25 mouse cellular contexts compared by ENCODE assay signal in genomic region chr7:142395472-142395871, GRCm38 (mm10). TPM values are rescaled to one million over a fixed set of nuclear protein-coding genes. Genes with fewer than 3 reads are reported as not detected.
DNase-seq lines count a peak whose midpoint lies in the region; ATAC-seq and TF ChIP-seq lines count a peak whose summit lies in the region.
"Had no signal": no experiment of that assay in that cellular context is flagged by ENCODE, and none has a peak within 500 bp of the region (broad histone marks: within the 10 kb centered on the region; RNA-seq: fewer than 3 reads in every experiment).

No protein-coding gene starts in this region.

- no peak overlapping the region for H3K4me2 ChIP-seq in liver, embryonic 11.5 days
- no peak overlapping the region for H3K4me2 ChIP-seq in liver, embryonic 13.5 days
- H3K4me2 ChIP-seq in liver, postnatal 0 days (ENCODE audit: low read depth, low read length) = no peak overlapping the region
- no peak overlapping the region for H3K4me2 ChIP-seq in forebrain, embryonic 12.5 days
- H3K4me2 ChIP-seq: embryonic facial prominence, embryonic 15.5 days; forebrain, embryonic 15.5 days; heart, embryonic 13.5 days; hindbrain, embryonic 12.5 days had no signal

- WGBS in liver, embryonic 11.5 days = 58% methylated on average over 4 of the region's 4 CpGs
- WGBS in liver, embryonic 13.5 days (ENCODE audit: insufficient replicate concordance) = 24% methylated on average over 4 of the region's 4 CpGs
- WGBS in liver, postnatal 0 days (ENCODE audit: insufficient replicate concordance) = 51% methylated on average over 4 of the region's 4 CpGs
- 81% methylated on average over 4 of the region's 4 CpGs for WGBS in forebrain, embryonic 12.5 days

- no peak overlapping the region for H3K9ac ChIP-seq in liver, embryonic 11.5 days (ENCODE audit: low read depth, low read length)
- H3K9ac ChIP-seq in liver, embryonic 13.5 days = no peak overlapping the region
- H3K9ac ChIP-seq in liver, postnatal 0 days (replicated peaks) = no peak overlapping the region
- H3K9ac ChIP-seq in forebrain, embryonic 12.5 days = no peak overlapping the region
- H3K9ac ChIP-seq: embryonic facial prominence, embryonic 15.5 days; forebrain, embryonic 15.5 days; heart, embryonic 13.5 days; hindbrain, embryonic 12.5 days had no signal

- ATAC-seq in liver, embryonic 11.5 days (replicated peaks; ENCODE audit: low FRiP score) = peak; percentile 54
- ATAC-seq in liver, embryonic 13.5 days (ENCODE audit: low read depth) = peak; percentile 27
- ATAC-seq in liver, postnatal 0 days = no peak
- no peak for ATAC-seq in forebrain, embryonic 12.5 days (ENCODE audit: low FRiP score)
- ATAC-seq: forebrain, embryonic 15.5 days; hindbrain, embryonic 16.5 days; inflammation-experienced regulatory T-cells, adult 6 months had no signal

- H3K4me1 ChIP-seq in liver, embryonic 11.5 days (replicated peaks; ENCODE audit: control insufficient read depth, insufficient read depth, low read length) = peaks cover 40% of the 10 kb centered on the region
- peaks cover 97% of the 10 kb centered on the region for H3K4me1 ChIP-seq in liver, embryonic 13.5 days (replicated peaks)
- peaks cover 63% of the 10 kb centered on the region for H3K4me1 ChIP-seq in liver, postnatal 0 days (ENCODE audit: insufficient read depth)
- peaks cover 2% of the 10 kb centered on the region; the same call in 1 of the 2 replicates for H3K4me1 ChIP-seq in forebrain, embryonic 12.5 days
- H3K4me1 ChIP-seq: embryonic facial prominence, embryonic 15.5 days; forebrain, embryonic 15.5 days; hindbrain, embryonic 12.5 days had no signal

- H3K9me3 ChIP-seq in liver, embryonic 11.5 days (ENCODE audit: control insufficient read depth, low read length) = no peaks in the 10 kb centered on the region
- no peaks in the 10 kb centered on the region for H3K9me3 ChIP-seq in liver, embryonic 13.5 days (replicated peaks)
- H3K9me3 ChIP-seq in liver, postnatal 0 days (ENCODE audit: low read length) = no peaks in the 10 kb centered on the region
- H3K9me3 ChIP-seq in forebrain, embryonic 12.5 days = no peaks in the 10 kb centered on the region
- H3K9me3 ChIP-seq: embryonic facial prominence, embryonic 15.5 days; forebrain, embryonic 10.5 days; forebrain, embryonic 15.5 days; heart, embryonic 13.5 days; hindbrain, embryonic 12.5 days had no signal

- H3K36me3 ChIP-seq in liver, embryonic 11.5 days (ENCODE audit: control insufficient read depth, insufficient read depth, low read length) = no peaks in the 10 kb centered on the region
- H3K36me3 ChIP-seq in liver, embryonic 13.5 days = no peaks in the 10 kb centered on the region
- H3K36me3 ChIP-seq in liver, postnatal 0 days (replicated peaks; ENCODE audit: insufficient read depth, low read length) = no peaks in the 10 kb centered on the region
- no peaks in the 10 kb centered on the region for H3K36me3 ChIP-seq in forebrain, embryonic 12.5 days (replicated peaks)
- H3K36me3 ChIP-seq: embryonic facial prominence, embryonic 15.5 days; forebrain, embryonic 10.5 days; forebrain, embryonic 15.5 days; heart, embryonic 13.5 days; hindbrain, embryonic 12.5 days had no signal

- TF ChIP-seq CTCF in liver, postnatal 0 days (IDR thresholded peaks at IDR 0.05; ENCODE audit: low read depth) = no peak

- H3K27ac ChIP-seq in liver, embryonic 11.5 days (ENCODE audit: low read depth, low read length) = no peak overlapping the region
- peak overlapping the region; percentile 90 for H3K27ac ChIP-seq in liver, embryonic 13.5 days
- H3K27ac ChIP-seq in liver, postnatal 0 days (ENCODE audit: low read depth) = peak overlapping the region; percentile 84; the same call in 1 of the 2 replicates
- no peak overlapping the region for H3K27ac ChIP-seq in forebrain, embryonic 12.5 days
- H3K27ac ChIP-seq: embryonic facial prominence, embryonic 15.5 days; forebrain, embryonic 10.5 days; forebrain, embryonic 15.5 days; heart, embryonic 13.5 days; hindbrain, embryonic 12.5 days had no signal

- no peak overlapping the region for H3K4me3 ChIP-seq in liver, embryonic 11.5 days (ENCODE audit: low read depth, low read length)
- no peak overlapping the region for H3K4me3 ChIP-seq in liver, embryonic 13.5 days (replicated peaks)
- no peak overlapping the region for H3K4me3 ChIP-seq in liver, postnatal 0 days (ENCODE audit: low read depth, low read length)
- H3K4me3 ChIP-seq in forebrain, embryonic 12.5 days (replicated peaks) = no peak overlapping the region
- H3K4me3 ChIP-seq: embryonic facial prominence, embryonic 15.5 days; erythroblast, embryonic 14.5 days; forebrain, embryonic 10.5 days; forebrain, embryonic 15.5 days; heart, embryonic 13.5 days; hindbrain, embryonic 12.5 days had no signal

- H3K27me3 ChIP-seq in liver, embryonic 11.5 days (replicated peaks; ENCODE audit: control insufficient read depth, insufficient read depth, low read length) = no peaks in the 10 kb centered on the region
- H3K27me3 ChIP-seq in liver, embryonic 13.5 days = no peaks in the 10 kb centered on the region
- no peaks in the 10 kb centered on the region for H3K27me3 ChIP-seq in liver, postnatal 0 days (ENCODE audit: insufficient read depth, low read length)
- H3K27me3 ChIP-seq in forebrain, embryonic 12.5 days = peaks cover 19% of the 10 kb centered on the region
- H3K27me3 ChIP-seq: CH12.LX; embryonic facial prominence, embryonic 15.5 days; forebrain, embryonic 15.5 days; heart, embryonic 13.5 days had no signal

- no peak for DNase-seq in liver, embryonic 11.5 days (ENCODE audit: low spot score)
- DNase-seq in liver = no peak
- no peak for DNase-seq in liver, embryonic 13.5 days
- no peak for DNase-seq in liver, postnatal 0 days
- no peak for DNase-seq in urinary bladder, adult 2 months (ENCODE audit: low spot score)
- DNase-seq in kidney, postnatal 36 days = no peak
- DNase-seq: adrenal gland, adult 2 months; adrenal gland, postnatal 25 days; cerebellum, adult 18-20 months; cerebellum, adult 9-11 months; cerebellum, postnatal 36 days; gastrocnemius, postnatal 25 days; heart, postnatal 10 days; heart, postnatal 4 days had no signal

- TF ChIP-seq EP300 in liver, postnatal 0 days (IDR thresholded peaks at IDR 0.05; ENCODE audit: low read depth) = 0 out of 2 replicates have a peak, but pooled peaks have one; percentile 11

RNA-seq across cellular contexts. Expression of gene Ctsd, which starts 7.6 kb away (rescaled TPM):
- polyA plus RNA-seq in liver, embryonic 11.5 days (2014; fragmentation: Nextera tagmentation; extraction: Ambion mirVana) = 316 and 340 TPM in 2 replicates
- polyA plus RNA-seq in liver, embryonic 13.5 days (2015; fragmentation: Nextera tagmentation; extraction: Ambion mirVana) = 297 and 306 TPM in 2 replicates
- 311 and 324 TPM in 2 replicates for polyA plus RNA-seq in liver, postnatal 0 days (2015; fragmentation: Nextera tagmentation; extraction: Ambion mirVana)
- polyA plus RNA-seq in urinary bladder, adult 2 months (2012; rRNA removed) = 836 and 938 TPM in 2 replicates
- 132 TPM in 2 replicates for polyA plus RNA-seq in forebrain, embryonic 12.5 days (2016; fragmentation: Nextera tagmentation; extraction: Ambion mirVana)

RNA-seq across cellular contexts. Expression of gene Gm49369, which starts 13.0 kb away (rescaled TPM):
- polyA plus RNA-seq in liver, embryonic 11.5 days (2014; fragmentation: Nextera tagmentation; extraction: Ambion mirVana) = not detected in 2 replicates
- polyA plus RNA-seq in liver, embryonic 13.5 days (2015; fragmentation: Nextera tagmentation; extraction: Ambion mirVana) = 0.61 TPM in 1 of 2 replicates, not detected in the other
- polyA plus RNA-seq in liver, postnatal 0 days (2015; fragmentation: Nextera tagmentation; extraction: Ambion mirVana) = not detected in 2 replicates
- 2.0 and 2.2 TPM in 2 replicates for polyA plus RNA-seq in urinary bladder, adult 2 months (2012; rRNA removed)
- 0.60 and 0.91 TPM in 2 replicates for polyA plus RNA-seq in forebrain, embryonic 12.5 days (2016; fragmentation: Nextera tagmentation; extraction: Ambion mirVana)
- polyA plus RNA-seq: adrenal gland, adult 2 months; embryonic facial prominence, embryonic 11.5 days; embryonic facial prominence, embryonic 15.5 days; forebrain, embryonic 10.5 days; heart, embryonic 13.5 days; hindbrain, embryonic 12.5 days had no signal

RNA-seq across cellular contexts. Expression of gene Ifitm10, which starts 21.9 kb away (rescaled TPM):
- polyA plus RNA-seq in liver, embryonic 11.5 days (2014; fragmentation: Nextera tagmentation; extraction: Ambion mirVana) = 1.8 and 2.4 TPM in 2 replicates
- 1.5 and 1.8 TPM in 2 replicates for polyA plus RNA-seq in liver, embryonic 13.5 days (2015; fragmentation: Nextera tagmentation; extraction: Ambion mirVana)
- 2.1 and 2.2 TPM in 2 replicates for polyA plus RNA-seq in liver, postnatal 0 days (2015; fragmentation: Nextera tagmentation; extraction: Ambion mirVana)
- polyA plus RNA-seq in urinary bladder, adult 2 months (2012; rRNA removed) = 35.2 and 36.2 TPM in 2 replicates
- 0.34 and 0.45 TPM in 2 replicates for polyA plus RNA-seq in forebrain, embryonic 12.5 days (2016; fragmentation: Nextera tagmentation; extraction: Ambion mirVana)

RNA-seq across cellular contexts. Expression of gene Syt8, which starts 39.2 kb away (rescaled TPM):
- polyA plus RNA-seq in liver, embryonic 11.5 days (2014; fragmentation: Nextera tagmentation; extraction: Ambion mirVana) = 0.41 and 0.42 TPM in 2 replicates
- not detected in 2 replicates for polyA plus RNA-seq in liver, embryonic 13.5 days (2015; fragmentation: Nextera tagmentation; extraction: Ambion mirVana)
- polyA plus RNA-seq in liver, postnatal 0 days (2015; fragmentation: Nextera tagmentation; extraction: Ambion mirVana) = not detected in 2 replicates
- 316 and 420 TPM in 2 replicates for polyA plus RNA-seq in urinary bladder, adult 2 months (2012; rRNA removed)
- not detected in 2 replicates for polyA plus RNA-seq in forebrain, embryonic 12.5 days (2016; fragmentation: Nextera tagmentation; extraction: Ambion mirVana)
- polyA plus RNA-seq: embryonic facial prominence, embryonic 11.5 days; erythroblast, embryonic 14.5 days; forebrain, embryonic 10.5 days; forebrain, embryonic 15.5 days; hindbrain, embryonic 16.5 days; inflammation-experienced regulatory T-cells, adult 6 months had no signal

RNA-seq across cellular contexts. Expression of gene Tnni2, which starts 46.1 kb away (rescaled TPM):
- 1.9 and 3.7 TPM in 2 replicates for polyA plus RNA-seq in liver, embryonic 11.5 days (2014; fragmentation: Nextera tagmentation; extraction: Ambion mirVana)
- 3.4 and 4.3 TPM in 2 replicates for polyA plus RNA-seq in liver, embryonic 13.5 days (2015; fragmentation: Nextera tagmentation; extraction: Ambion mirVana)
- 6.9 and 72.7 TPM in 2 replicates for polyA plus RNA-seq in liver, postnatal 0 days (2015; fragmentation: Nextera tagmentation; extraction: Ambion mirVana)
- 39.4 and 48.2 TPM in 2 replicates for polyA plus RNA-seq in urinary bladder, adult 2 months (2012; rRNA removed)
- polyA plus RNA-seq in forebrain, embryonic 12.5 days (2016; fragmentation: Nextera tagmentation; extraction: Ambion mirVana) = 1.3 TPM in 1 of 2 replicates, not detected in the other
- polyA plus RNA-seq: adrenal gland, adult 2 months; erythroblast, embryonic 14.5 days; inflammation-experienced regulatory T-cells, adult 6 months had no signal

Comparison
In these comparisons a context has a peak if more than half of its experiments do, and no peak if none do; other contexts are left out.
1. ATAC-seq: peak in liver, embryonic 11.5 days (single experiment) and liver, embryonic 13.5 days (single experiment); none in liver, postnatal 0 days (single experiment) and forebrain, embryonic 12.5 days (single experiment).
2. H3K27ac ChIP-seq: peak in liver, embryonic 13.5 days (single experiment) and liver, postnatal 0 days (single experiment); none in liver, embryonic 11.5 days (single experiment) and forebrain, embryonic 12.5 days (single experiment).
3. RNA of gene Ifitm10, which starts 21.9 kb away (polyA plus RNA-seq): 35.2 to 36.2 TPM in urinary bladder, adult 2 months; 1.8 to 2.4 TPM in liver, embryonic 11.5 days, 2.1 to 2.2 TPM in liver, postnatal 0 days, 1.5 to 1.8 TPM in liver, embryonic 13.5 days and 0.34 to 0.45 TPM in forebrain, embryonic 12.5 days; every median in the first group is over 10 times any median in the second.